Mouse (Mus musculus): ENCODE results near the gene Pola2. TPM values are rescaled to one million over a fixed set of nuclear protein-coding genes. Genes with fewer than 3 reads are reported as not detected.

The Pola2 gene
- total RNA-seq, 2 experiments from 2014 or later, result 33.7 to 37.7 TPM

- no peak for ATAC-seq (ENCODE audit: poor library complexity, severe bottlenecking)
Observed at GRCm38 (mm10) chr19:5965910-5966309, 1.9 kb upstream of the Pola2 start.

GRCm38 (mm10) chr19:5965280-5965679 lies 1.3 kb upstream of the Pola2 start:
- peak; percentile 70 for ATAC-seq (ENCODE audit: poor library complexity, severe bottlenecking)

GRCm38 (mm10) chr19:5964804-5965203 lies 802 bp upstream of the Pola2 start:
- no peak for ATAC-seq (ENCODE audit: poor library complexity, severe bottlenecking)

- no peak for ATAC-seq (ENCODE audit: poor library complexity, severe bottlenecking)
Observed at GRCm38 (mm10) chr19:5962651-5963050, 1.4 kb downstream of the Pola2 start.

GRCm38 (mm10) chr19:5957371-5957770 lies 6.6 kb downstream of the Pola2 start:
- no peak for ATAC-seq (ENCODE audit: poor library complexity, severe bottlenecking)

GRCm38 (mm10) chr19:5956685-5957084 lies 7.3 kb downstream of the Pola2 start:
- peak; percentile 87 for ATAC-seq (ENCODE audit: poor library complexity, severe bottlenecking)

DNA sequence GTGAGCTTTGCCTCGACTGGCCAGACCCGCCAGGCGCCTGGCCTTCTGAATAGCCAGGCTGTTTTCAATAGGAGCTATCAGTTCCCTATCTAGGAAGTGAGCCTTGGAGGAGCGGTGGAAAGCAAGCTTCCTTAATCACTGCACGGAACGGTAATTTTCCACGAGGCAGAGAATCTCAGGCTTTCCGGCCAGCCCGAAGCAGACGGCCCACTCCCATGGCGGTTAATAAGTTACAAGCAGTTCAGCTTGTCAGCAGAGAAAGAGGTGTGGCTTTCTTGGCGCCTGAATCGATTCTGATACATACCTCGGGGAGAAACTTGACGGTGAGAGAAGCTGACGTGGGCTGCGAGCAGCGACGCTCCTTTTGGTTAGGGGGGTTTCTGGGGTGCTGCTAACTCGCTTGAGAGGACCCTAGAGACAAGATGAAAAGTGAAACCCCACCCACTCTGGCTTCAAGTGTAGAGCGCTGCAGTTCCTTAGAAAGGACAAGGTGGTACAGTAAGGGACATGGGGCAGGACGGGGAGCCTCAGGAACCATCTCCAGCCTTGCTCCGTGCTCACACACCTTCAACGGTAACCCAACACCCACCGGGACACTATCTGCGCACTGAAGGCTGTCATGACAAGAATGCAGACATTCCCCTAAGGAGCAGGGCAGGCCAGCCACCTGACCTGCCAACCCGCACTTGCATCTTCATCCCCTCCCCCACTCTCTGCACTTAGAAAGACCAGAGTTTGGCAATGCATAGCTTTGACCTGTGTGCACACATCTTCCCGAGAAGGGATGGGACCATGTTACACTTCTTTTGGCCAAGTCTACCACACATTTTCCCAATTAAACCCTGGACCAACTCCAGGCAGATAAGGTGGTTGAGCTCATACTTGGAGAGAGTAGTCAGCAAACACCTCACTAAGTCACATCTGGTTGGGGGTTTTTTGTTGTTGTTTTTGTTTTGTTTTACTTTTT lies 8.0 kb downstream of the Pola2 start:
- ATAC-seq (ENCODE audit: poor library complexity, severe bottlenecking), result no peak

DNA sequence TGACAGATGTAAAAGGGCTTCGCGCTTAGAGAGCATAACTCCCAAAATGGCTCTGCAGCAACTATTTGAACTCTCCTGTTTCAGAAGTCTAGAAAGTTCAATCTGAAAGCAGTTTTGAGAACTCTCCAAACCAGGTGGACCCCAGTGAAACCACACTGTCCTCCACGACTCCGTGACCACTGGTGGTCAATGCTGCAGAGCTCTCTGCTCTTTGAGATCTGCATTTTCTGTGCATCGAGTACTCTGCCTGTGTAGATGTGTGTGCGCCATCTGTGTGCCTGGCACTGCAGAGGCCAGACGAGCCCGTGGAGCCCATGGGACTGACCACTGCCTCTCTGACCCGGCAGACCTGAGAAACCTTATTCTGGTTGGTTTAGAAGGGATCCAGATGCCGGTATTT lies 9.1 kb downstream of the Pola2 start:
- ATAC-seq (ENCODE audit: poor library complexity, severe bottlenecking), result no peak

DNA sequence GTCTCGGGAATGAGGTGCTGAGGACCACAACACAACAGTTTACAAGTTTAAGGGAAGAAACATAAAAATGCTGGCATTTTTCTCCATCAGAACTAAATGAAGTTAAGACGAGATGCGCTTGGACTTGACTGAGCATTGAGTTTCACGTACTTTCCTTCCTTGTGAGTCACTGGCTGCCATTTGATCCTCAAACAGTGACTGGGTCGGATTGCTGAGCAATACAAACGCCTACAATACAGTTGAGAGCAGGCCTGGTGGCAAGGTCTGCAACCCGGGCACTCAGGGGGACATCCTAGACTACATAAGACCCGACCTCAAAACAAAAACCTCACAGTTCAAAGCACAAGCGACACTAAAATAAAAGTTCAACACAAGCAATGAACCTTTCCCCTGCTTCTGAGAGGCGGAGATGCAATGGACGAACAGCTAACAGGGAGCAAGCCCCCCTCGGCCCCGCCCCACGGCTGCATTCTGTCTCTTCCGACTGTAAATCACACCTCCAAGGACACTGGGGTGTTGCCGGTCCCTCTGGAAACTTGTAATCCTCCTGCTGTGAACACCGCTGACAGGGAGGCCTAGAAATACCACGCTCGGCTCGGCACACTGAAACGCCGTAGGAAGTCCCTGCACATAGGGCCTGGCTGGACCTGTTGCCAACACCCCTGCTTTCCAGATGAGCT lies 9.8 kb downstream of the Pola2 start:
- ATAC-seq (ENCODE audit: poor library complexity, severe bottlenecking), result no peak

GRCm38 (mm10) chr19:5953201-5953770 lies 10.7 kb downstream of the Pola2 start:
- ATAC-seq (ENCODE audit: poor library complexity, severe bottlenecking), result no peak

DNA sequence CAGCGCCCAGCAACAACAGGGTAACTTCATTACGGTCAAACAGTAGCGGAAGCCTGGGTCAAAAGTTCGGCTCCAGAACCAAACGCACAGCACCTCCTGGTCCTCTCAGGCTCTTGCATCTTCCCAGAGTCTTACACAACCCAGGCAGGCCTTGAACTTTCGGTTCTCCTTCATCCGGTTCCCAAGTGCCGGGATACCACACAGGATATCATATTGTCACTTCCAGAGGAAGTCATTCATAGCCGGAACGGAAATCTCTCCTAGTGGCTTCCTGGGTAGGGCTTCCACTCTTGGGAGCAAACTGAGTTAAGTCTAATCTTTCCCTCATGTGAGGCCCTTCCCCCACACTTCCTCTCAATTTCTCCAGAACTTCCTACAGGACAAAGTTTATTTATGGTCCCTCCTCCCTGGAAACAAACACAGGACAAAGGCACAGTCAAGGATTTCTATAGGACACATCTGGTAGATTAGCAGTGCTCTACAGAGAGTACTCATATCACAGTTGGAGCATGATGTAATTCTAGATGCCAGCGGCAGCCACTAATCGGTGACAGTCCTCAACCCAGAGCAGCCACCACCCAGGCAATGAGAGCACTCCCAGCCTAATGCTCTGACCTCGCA lies 11.8 kb downstream of the Pola2 start:
- ATAC-seq (ENCODE audit: poor library complexity, severe bottlenecking), result peak; percentile 20; the same call in 1 of the 2 replicates

DNA sequence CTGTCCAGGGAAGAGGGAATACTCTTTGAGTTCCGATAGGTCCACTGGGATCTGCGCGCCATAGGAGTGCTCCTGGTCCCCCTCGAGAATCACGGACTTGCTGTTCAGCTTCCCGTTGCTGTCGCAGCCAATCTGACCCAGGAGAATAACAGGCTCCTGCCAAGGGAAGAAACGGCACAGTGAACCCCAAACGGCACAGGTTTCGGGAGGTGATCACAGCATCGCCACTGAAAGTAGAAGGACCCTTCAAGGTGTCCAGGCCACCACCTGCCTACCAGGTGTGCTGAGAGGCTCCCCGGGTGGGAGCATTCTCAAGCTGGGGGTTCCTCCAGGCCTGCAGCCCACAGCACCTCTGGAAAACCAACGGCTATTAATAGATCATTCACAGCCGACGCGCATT lies 12.4 kb downstream of the Pola2 start:
- no peak for ATAC-seq (ENCODE audit: poor library complexity, severe bottlenecking)

DNA sequence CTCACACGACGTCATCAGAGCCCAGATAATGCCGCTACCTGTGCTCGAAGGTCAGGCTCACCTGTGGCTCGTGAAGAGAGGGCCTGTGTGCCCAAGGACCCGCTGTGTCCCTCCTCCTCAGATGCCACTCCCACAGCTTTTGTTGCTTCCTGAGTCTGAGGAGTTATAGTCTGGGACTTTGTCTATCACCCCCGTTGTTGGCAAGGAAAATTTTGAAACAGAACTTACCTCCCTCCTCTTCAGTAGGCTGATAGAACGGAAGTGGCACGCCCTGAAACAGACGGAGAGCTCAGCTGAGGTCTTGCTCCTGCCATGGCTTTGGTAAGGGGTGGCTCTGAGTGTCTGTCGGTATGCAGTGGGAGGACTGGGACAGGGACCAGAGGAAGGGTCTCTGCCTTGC lies 13.8 kb downstream of the Pola2 start:
- no peak for ATAC-seq (ENCODE audit: poor library complexity, severe bottlenecking)

DNA sequence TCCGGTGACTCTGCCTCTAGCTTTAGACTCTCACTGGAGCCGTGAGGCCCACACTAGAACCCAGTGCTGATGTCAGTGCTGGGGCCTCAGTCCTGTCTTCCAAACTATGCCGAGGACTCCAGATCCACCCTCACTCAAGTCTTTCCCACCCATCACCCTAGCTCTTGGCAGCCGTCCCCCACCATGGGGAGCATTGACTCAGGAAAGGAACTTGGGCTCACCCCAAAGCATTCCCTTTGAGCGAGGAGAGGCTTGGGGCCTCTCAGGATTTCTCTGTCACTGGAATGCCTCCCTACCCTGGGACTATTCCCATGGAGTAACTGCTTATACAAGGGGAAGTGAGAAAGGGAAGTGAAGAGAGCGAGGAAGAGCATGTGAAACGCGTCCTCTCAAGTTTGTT lies 18.1 kb downstream of the Pola2 start:
- no peak for ATAC-seq (ENCODE audit: poor library complexity, severe bottlenecking)

DNA sequence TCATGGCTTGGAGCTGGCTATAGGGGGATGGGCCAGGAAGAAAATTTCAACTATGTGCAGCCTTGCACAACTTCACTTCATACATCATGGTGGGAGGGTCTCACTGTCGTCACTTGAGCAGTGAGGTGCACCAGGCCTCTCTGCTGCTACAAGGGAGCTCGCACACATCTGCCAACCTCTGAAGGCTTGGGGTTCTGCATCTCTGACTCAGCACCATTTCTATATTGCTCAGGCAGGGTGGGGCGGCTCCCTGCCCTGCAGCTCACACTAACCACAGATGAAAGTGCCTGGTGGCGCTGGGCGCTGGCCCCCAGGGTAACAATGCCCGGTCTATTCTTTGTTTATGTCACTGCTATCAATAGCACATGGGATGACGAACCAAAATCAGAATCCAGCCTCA lies 19.0 kb downstream of the Pola2 start:
- peak; percentile 94 for ATAC-seq (ENCODE audit: poor library complexity, severe bottlenecking)

DNA sequence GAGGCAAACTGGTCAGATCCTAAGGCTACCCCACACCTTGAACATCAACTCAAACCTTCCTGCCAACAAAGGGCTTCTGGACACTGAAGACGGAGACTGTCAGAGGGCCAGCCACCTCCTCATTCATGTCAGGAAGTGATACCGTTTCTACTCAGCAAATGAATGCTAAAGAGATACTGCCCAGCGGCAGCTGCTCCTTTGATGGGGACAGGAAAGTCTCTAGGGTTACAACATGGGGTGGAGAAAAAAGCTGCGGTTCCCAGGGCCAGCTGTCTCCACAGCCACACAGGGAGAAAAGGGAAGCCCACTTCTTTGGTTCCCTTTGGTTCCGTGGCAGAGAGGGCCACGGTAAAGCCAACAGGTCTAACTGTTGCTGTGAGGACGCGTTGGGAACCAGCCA lies 19.9 kb downstream of the Pola2 start:
- ATAC-seq (ENCODE audit: poor library complexity, severe bottlenecking), result peak; percentile 66

- ATAC-seq (ENCODE audit: poor library complexity, severe bottlenecking), result no peak
Observed at GRCm38 (mm10) chr19:5943404-5943803, 20.6 kb downstream of the Pola2 start.

DNA sequence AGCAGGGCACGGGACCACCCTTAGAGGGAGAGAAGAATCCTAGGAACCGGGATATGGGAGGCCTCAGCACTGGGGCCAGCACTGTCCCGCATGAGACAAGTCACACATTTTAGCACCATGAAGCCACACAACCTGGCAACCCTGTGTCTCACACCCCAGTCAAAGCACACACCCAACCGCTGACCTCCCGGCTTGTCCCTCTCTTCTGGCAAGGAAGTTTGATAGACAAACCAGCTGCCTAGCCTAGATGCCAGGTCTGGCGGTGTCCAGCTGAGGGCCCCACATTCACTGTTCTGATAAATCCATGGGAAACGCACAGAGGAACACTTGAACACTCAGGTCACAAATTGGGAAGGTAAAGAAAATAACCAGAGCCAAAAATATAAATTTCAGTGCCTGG lies 21.4 kb downstream of the Pola2 start:
- no peak for ATAC-seq (ENCODE audit: poor library complexity, severe bottlenecking)

DNA sequence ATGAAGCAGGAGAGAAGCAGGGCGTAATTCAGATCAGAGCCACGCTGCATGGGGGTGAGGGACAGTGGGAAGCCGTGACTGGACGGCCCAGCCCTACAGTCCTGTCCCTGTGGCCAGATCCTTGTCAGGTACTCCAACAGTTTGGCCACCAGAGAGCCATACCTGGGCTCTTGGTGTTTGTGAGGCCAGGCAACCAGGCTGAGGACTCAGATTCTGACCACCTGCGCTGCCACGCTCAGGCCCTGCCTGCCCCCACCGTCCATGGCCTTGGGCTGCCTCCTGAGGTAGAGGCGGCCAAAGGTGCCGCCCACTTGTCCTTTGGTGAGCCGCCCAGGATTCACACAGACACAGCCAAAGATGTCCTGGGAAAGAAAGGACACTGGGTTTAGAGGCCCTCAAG lies 23.3 kb downstream of the Pola2 start:
- no peak for ATAC-seq (ENCODE audit: poor library complexity, severe bottlenecking)

DNA sequence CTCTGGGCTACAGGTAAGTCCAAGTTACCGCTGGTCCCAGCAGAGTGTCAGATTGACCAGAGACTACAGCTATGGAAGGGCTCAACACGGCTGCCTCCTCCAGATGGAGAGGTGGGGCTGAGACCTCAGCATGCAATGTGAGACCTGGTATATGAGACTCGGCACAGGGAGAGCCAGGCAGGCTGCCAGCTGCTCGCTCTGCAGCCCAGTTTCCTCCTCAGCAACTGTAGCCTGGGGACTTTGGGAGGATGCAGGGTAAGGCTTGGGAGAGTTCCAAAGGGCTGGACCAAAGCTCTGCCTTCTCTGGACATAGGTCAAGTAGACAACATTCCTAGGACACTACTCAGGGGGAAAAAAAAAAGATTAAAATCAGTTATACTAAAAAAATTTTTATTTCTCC lies 23.8 kb downstream of the Pola2 start:
- ATAC-seq (ENCODE audit: poor library complexity, severe bottlenecking), result no peak

- ATAC-seq (ENCODE audit: poor library complexity, severe bottlenecking), result no peak
Observed at GRCm38 (mm10) chr19:5939715-5940114, 24.3 kb downstream of the Pola2 start.
